Mouse (Mus musculus): ENCODE measurements at regions not wholly inside any gene's neighbourhood (a gene's known extent, or its start where the extent isn't known, plus 50 kb on each side); places are given as distances from the start of the nearest gene placed in this dataset.

DNA sequence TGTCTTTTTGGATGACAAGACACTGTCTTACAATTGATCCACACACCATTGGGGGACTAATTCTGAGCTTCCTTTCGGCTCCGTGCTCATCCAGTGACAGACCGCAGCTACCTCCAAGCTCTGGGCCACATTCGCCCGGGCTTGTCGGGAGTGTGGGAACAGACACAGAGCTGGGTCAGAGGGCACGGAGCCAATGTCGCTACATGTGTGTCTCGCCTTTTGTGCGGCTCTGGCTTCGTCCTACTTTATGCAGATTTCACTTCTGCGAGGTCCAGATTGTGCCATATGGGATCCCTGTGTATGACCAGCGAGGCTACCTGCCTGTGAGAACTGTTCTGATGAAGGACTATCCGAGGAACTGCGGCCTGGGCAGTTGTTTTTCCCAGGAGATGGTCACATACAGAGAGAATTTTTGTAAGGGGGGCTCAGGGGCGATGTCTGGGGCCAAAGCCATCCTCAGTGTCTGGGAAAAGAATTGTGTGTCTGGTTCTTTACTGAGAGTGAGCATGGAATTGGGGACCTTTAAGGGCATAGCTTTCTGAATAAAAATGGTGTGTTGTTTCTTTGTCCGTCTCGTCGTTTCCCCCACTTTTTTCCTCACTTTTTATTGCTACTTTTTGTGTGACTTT is 182.6 kb downstream of the Tmem161b start:
- peaks cover 2% of the 10 kb centered on the region; the same call in 1 of the 2 replicates for H3K4me1 ChIP-seq (ENCODE audit: insufficient read depth, low read length)
- 62% methylated on average over 19 of the region's 19 CpGs for WGBS
- H3K27ac ChIP-seq (ENCODE audit: low read depth, low read length) = no peak overlapping the region
- no peak overlapping the region for H3K9ac ChIP-seq (replicated peaks; ENCODE audit: low read length, poor library complexity, severe bottlenecking)
- H3K4me2 ChIP-seq (ENCODE audit: low read depth, low read length, poor library complexity, severe bottlenecking) = peak overlapping the region; percentile 24; the same call in 1 of the 2 replicates
- H3K4me3 ChIP-seq (ENCODE audit: low read depth, low read length) = no peak overlapping the region
- TF ChIP-seq CTCF (IDR thresholded peaks at IDR 0.05) = no peak
- H3K36me3 ChIP-seq (ENCODE audit: insufficient read depth, low read length) = no peaks in the 10 kb centered on the region
- no peaks in the 10 kb centered on the region for H3K27me3 ChIP-seq (ENCODE audit: insufficient read depth, low read length)
- no peaks in the 10 kb centered on the region for H3K9me3 ChIP-seq (ENCODE audit: low read length)
- DNase-seq (ENCODE audit: low spot score) (peak; percentile 88), ATAC-seq (ENCODE audit: low FRiP score) (peak; percentile 83)

DNA sequence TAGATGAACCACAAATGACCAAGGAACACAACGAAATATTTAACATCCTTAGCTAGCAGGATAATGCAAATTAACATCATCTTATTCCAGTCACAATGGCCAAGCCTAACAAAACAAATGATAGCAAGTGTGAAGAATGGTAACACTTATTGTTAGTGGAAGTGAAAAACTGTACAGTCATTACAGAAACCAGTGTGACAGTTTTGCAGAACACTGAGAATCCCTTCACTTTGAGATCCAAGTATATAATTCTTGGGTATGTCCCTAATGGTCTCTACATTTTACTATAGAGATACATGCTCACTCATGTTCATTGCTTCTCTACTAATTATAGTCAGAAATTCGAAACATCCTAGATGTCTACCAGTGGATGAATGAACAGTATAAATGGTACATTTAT is 212.3 kb downstream of the Tmem161b start:
- no peak overlapping the region for H3K4me2 ChIP-seq (ENCODE audit: low read depth, low read length, poor library complexity, severe bottlenecking)
- WGBS = 85% methylated on average over 2 of the region's 2 CpGs
- DNase-seq (ENCODE audit: low spot score) (no peak), ATAC-seq (ENCODE audit: low FRiP score) (no peak)
- no peak overlapping the region for H3K9ac ChIP-seq (replicated peaks; ENCODE audit: low read length, poor library complexity, severe bottlenecking)
- no peaks in the 10 kb centered on the region for H3K4me1 ChIP-seq (ENCODE audit: insufficient read depth, low read length)
- no peak overlapping the region for H3K4me3 ChIP-seq (ENCODE audit: low read depth, low read length)
- TF ChIP-seq CTCF (IDR thresholded peaks at IDR 0.05) = no peak
- no peaks in the 10 kb centered on the region for H3K36me3 ChIP-seq (ENCODE audit: insufficient read depth, low read length)
- H3K27ac ChIP-seq (ENCODE audit: low read depth, low read length) = no peak overlapping the region
- no peaks in the 10 kb centered on the region for H3K9me3 ChIP-seq (ENCODE audit: low read length)
- H3K27me3 ChIP-seq (ENCODE audit: insufficient read depth, low read length) = no peaks in the 10 kb centered on the region

DNA sequence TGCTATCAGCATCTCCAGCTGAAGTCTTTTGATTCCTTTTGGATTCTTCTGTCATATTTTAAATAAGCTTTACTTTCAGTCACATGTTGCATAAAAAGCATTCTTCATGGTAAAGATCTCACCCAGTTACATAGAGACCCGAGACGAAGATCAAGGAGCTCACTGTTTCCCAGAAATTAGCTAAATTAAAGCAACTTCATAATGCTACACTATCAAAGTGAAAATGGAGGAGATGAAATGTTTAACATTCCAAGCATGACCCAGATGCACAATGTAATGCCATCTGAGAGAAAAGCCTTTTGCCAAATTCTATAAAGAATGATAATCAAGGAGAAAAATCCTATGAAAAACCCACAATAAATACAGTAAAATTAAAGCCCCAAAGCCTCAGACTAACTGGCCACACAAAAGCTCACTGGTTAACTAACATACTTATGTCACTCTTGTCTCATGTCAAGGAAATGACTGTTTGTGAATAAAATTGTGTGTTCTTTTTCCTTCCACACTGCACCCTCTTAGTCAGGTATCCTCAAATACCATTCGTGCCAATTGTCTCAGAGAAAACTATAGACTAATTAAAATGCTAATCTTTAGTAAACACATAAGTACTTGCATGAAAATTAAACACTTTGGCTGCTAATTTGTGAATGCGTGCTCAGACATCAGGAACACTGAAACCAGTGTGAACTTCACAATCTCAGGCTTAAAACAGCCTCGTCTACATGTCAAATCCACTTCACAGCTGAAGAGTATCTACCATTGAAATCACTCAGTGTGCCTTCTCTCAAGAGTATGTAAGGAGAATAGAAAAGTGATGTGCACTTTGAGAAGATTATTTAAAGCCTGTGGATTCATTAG is 215.7 kb downstream of the Tmem161b start:
- Histone ChIP-seq H3K9me3 (ENCODE audit: low read length) (no peaks in the 10 kb centered on the region), H3K9ac (replicated peaks; ENCODE audit: low read length, poor library complexity, severe bottlenecking) (no peak overlapping the region), H3K4me1 (ENCODE audit: insufficient read depth, low read length) (no peaks in the 10 kb centered on the region), H3K4me3 (ENCODE audit: low read depth, low read length) (no peak overlapping the region), H3K27me3 (ENCODE audit: insufficient read depth, low read length) (no peaks in the 10 kb centered on the region), H3K36me3 (ENCODE audit: insufficient read depth, low read length) (no peaks in the 10 kb centered on the region), H3K27ac (ENCODE audit: low read depth, low read length) (no peak overlapping the region), H3K4me2 (ENCODE audit: low read depth, low read length, poor library complexity, severe bottlenecking) (no peak overlapping the region)
- DNase-seq (ENCODE audit: low spot score) = no peak
- no peak for TF ChIP-seq CTCF (IDR thresholded peaks at IDR 0.05)
- ATAC-seq (ENCODE audit: low FRiP score) = no peak
- WGBS = 45% methylated on average over 5 of the region's 5 CpGs

DNA sequence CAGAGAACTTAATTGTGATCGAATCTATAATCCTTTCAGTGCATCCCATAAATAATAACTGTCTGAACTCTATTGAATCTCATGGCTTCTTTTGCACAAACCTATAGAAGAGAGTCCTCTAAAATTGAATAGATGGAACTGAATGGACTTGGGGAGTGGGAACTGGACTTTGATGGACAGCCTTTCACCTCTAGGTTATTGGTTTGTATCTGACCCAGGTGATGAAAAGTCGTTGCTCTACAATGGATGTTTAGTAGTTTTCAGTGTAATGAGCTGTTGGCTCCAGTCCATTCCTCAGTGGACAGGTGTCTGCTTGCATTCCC is 216.3 kb downstream of the Tmem161b start:
- WGBS = 62% methylated on average over 2 of the region's 2 CpGs
- no peak for DNase-seq (ENCODE audit: low spot score)
- TF ChIP-seq CTCF (IDR thresholded peaks at IDR 0.05) = no peak

DNA sequence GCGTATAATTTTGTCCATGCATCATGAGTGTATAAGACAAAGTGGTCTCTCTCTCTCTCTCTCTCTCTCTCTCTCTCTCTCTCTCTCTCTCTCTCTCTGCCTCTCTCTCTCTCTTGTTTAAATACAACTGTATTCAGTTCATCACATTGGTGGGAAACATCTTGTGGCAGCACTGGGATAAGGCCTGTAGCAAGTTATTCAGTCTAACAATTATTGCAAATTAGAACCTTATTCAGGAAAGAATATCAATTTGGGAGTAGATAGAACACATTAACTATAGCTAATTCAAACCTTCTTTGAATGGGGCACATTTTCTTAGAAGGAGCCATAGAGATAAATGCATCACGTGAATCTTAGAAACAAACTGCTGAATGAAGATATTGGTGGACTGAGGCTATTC is 226.4 kb downstream of the Tmem161b start:
- Histone ChIP-seq H3K9me3 (ENCODE audit: low read length) (no peaks in the 10 kb centered on the region), H3K4me2 (ENCODE audit: low read depth, low read length, poor library complexity, severe bottlenecking) (no peak overlapping the region), H3K4me1 (ENCODE audit: insufficient read depth, low read length) (no peaks in the 10 kb centered on the region), H3K9ac (replicated peaks; ENCODE audit: low read length, poor library complexity, severe bottlenecking) (no peak overlapping the region), H3K27ac (ENCODE audit: low read depth, low read length) (no peak overlapping the region; the same call in 1 of the 2 replicates), H3K4me3 (ENCODE audit: low read depth, low read length) (no peak overlapping the region), H3K27me3 (ENCODE audit: insufficient read depth, low read length) (no peaks in the 10 kb centered on the region), H3K36me3 (ENCODE audit: insufficient read depth, low read length) (no peaks in the 10 kb centered on the region)
- WGBS = 46% methylated on average over 2 of the region's 2 CpGs
- TF ChIP-seq CTCF (IDR thresholded peaks at IDR 0.05) = no peak
- ATAC-seq (ENCODE audit: low FRiP score) (no peak), DNase-seq (ENCODE audit: low spot score) (peak; percentile 1)

More for the DNA sequence above, 216.3 kb downstream of the Tmem161b start:
- Histone ChIP-seq H3K9me3 (ENCODE audit: low read length) (no peaks in the 10 kb centered on the region), H3K4me3 (ENCODE audit: low read depth, low read length) (no peak overlapping the region), H3K4me2 (ENCODE audit: low read depth, low read length, poor library complexity, severe bottlenecking) (no peak overlapping the region), H3K36me3 (ENCODE audit: insufficient read depth, low read length) (no peaks in the 10 kb centered on the region), H3K27me3 (ENCODE audit: insufficient read depth, low read length) (no peaks in the 10 kb centered on the region), H3K9ac (replicated peaks; ENCODE audit: low read length, poor library complexity, severe bottlenecking) (no peak overlapping the region), H3K4me1 (ENCODE audit: insufficient read depth, low read length) (no peaks in the 10 kb centered on the region), H3K27ac (ENCODE audit: low read depth, low read length) (no peak overlapping the region)
- ATAC-seq (ENCODE audit: low FRiP score) = no peak

DNA sequence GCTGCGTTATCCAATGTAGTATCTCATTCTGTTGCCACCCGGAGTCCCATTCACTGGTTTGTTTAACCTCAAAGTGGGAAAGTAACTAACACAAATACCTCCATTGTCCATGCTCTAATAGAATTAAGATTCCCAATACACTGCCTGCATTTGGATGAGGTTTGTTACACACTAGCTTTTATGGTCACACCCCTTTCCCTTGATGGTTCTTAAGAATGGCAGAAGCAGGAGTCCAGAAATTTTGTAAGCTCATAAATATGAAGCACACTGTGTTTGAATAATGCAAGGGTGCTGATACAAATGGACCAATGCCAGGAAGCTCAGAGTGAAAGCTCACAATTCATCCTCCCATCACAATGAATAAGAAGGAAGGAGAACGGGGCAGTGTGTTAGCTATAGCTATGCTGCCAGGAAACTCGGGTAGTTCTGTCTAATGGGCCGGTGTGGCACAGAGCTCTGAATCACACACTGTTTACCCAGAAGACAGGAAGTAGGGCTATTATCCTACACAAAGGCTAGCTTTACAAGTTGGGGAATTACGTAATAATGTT is 227.0 kb downstream of the Tmem161b start:
- no peak for TF ChIP-seq CTCF (IDR thresholded peaks at IDR 0.05)
- ATAC-seq (ENCODE audit: low FRiP score) = peak; percentile 95
- peak overlapping the region; percentile 2; the same call in 1 of the 2 replicates for H3K27ac ChIP-seq (ENCODE audit: low read depth, low read length)

More for the DNA sequence above, 227.0 kb downstream of the Tmem161b start:
- Histone ChIP-seq H3K27me3 (ENCODE audit: insufficient read depth, low read length) (no peaks in the 10 kb centered on the region), H3K4me1 (ENCODE audit: insufficient read depth, low read length) (no peaks in the 10 kb centered on the region), H3K9ac (replicated peaks; ENCODE audit: low read length, poor library complexity, severe bottlenecking) (no peak overlapping the region), H3K4me2 (ENCODE audit: low read depth, low read length, poor library complexity, severe bottlenecking) (no peak overlapping the region), H3K4me3 (ENCODE audit: low read depth, low read length) (no peak overlapping the region), H3K36me3 (ENCODE audit: insufficient read depth, low read length) (no peaks in the 10 kb centered on the region), H3K9me3 (ENCODE audit: low read length) (no peaks in the 10 kb centered on the region)
- DNase-seq (ENCODE audit: low spot score) = peak; percentile 93
- 14% methylated on average over 6 of the region's 6 CpGs for WGBS
